Mouse (Mus musculus) lung, embryonic 16.5 days (tissue): Measurements from ENCODE around the gene Spo11. TPM values are rescaled to one million over a fixed set of nuclear protein-coding genes. Genes with fewer than 3 reads are reported as not detected.

ENCODE experiments used
- ATAC-seq: fragments of 200-750 bp; cut with Nextera tagmentation; 2 replicates; pipeline ENCODE4 v1.8.0; 2017; ENCODE audit warnings: low read depth, mild to moderate bottlenecking, moderate library complexity
- H3K27ac ChIP-seq: fragments of 300-500 bp; sonication (generic); 2 replicates; pipeline ENCODE4 v1.5.1; 2014; ENCODE audit warnings: mild to moderate bottlenecking, control low read depth, low read length
- H3K27me3 ChIP-seq: fragments of 300-500 bp; sonication (generic); 2 replicates; pipeline ENCODE4 v1.6.1; 2014; ENCODE audit warnings: low read depth, low read length, mixed read lengths; ENCODE audit not compliant: control insufficient read depth, insufficient read depth
- H3K36me3 ChIP-seq: fragments of 300-500 bp; sonication (generic); 2 replicates; pipeline ENCODE4 v1.6.1; 2014; ENCODE audit warnings: low read length; ENCODE audit not compliant: control insufficient read depth, insufficient read depth
- H3K4me1 ChIP-seq: fragments of 300-500 bp; sonication (generic); replicated peaks from 2 replicates; pipeline ENCODE4 v1.6.1; 2014; ENCODE audit warnings: low read length, mixed read lengths; ENCODE audit not compliant: control insufficient read depth, insufficient read depth
- H3K4me2 ChIP-seq: fragments of 300-500 bp; sonication (generic); 2 replicates; pipeline ENCODE4 v1.6.1; 2014; ENCODE audit warnings: low read depth, low read length, control low read depth
- H3K4me3 ChIP-seq: fragments of 300-500 bp; sonication (generic); 2 replicates; pipeline ENCODE4 v1.5.1; 2014; ENCODE audit warnings: mild to moderate bottlenecking, low read length, control low read depth
- H3K9ac ChIP-seq: fragments of 300-500 bp; sonication (generic); 2 replicates; pipeline ENCODE4 v1.6.1; 2014; ENCODE audit warnings: low read length, control low read depth
- H3K9me3 ChIP-seq: fragments of 300-500 bp; sonication (generic); 2 replicates; pipeline ENCODE4 v1.6.1; 2016; ENCODE audit warnings: low read length; ENCODE audit not compliant: control insufficient read depth
- WGBS: fragments of 180-500 bp; shearing (Covaris S2); extraction: QIAGEN DNeasy Blood & Tissue Kit; methylation state at CpG from one replicate; pipeline ENCODE4 v1.1.7; 2014; 5-methylcytosine and 5-hydroxymethylcytosine counted together
- polyA plus RNA-seq: library from polyadenylated mRNA; unstranded; fragments of >200 nt; fragmentation: Nextera tagmentation; extraction: Ambion mirVana; gene quantifications from 2 replicates; pipeline ENCODE4 v1.2.1, GENCODE M21; 2015

The Spo11 gene
- polyA plus RNA-seq, 1 experiment from 2014 or later: 0.30 TPM

DNA sequence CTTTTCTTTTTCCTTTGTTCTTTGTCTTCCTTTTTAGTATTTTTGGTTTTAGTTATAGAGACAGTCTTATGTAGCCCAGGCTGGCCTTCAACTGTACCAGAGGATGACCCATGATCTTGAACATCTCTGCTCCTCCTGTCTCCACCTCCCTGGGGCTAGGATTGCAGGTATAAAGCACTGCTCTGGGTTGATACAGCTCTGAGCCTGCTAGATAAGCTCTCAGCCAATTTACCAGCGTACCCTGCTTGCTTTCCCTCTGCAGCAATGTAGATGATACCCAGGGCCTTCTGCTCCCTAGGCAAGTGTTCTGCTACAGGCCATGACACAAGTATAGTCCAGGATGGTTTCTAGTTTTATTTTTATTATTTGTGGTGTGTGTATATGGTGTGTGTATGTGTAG, 64.4 kb downstream of the Spo11 start:
- no peak overlapping the region for H3K27ac ChIP-seq
- H3K9me3 ChIP-seq: no peaks in the 10 kb centered on the region
- WGBS: 78% methylated on average over 1 of the region's 1 CpGs
- no peak overlapping the region for H3K9ac ChIP-seq
- no peak overlapping the region for H3K4me3 ChIP-seq
- no peak for ATAC-seq
- H3K27me3 ChIP-seq: no peaks in the 10 kb centered on the region
- no peak overlapping the region for H3K4me2 ChIP-seq
- no peaks in the 10 kb centered on the region for H3K36me3 ChIP-seq
- H3K4me1 ChIP-seq: no peaks in the 10 kb centered on the region; the same call in 1 of the 2 replicates

DNA sequence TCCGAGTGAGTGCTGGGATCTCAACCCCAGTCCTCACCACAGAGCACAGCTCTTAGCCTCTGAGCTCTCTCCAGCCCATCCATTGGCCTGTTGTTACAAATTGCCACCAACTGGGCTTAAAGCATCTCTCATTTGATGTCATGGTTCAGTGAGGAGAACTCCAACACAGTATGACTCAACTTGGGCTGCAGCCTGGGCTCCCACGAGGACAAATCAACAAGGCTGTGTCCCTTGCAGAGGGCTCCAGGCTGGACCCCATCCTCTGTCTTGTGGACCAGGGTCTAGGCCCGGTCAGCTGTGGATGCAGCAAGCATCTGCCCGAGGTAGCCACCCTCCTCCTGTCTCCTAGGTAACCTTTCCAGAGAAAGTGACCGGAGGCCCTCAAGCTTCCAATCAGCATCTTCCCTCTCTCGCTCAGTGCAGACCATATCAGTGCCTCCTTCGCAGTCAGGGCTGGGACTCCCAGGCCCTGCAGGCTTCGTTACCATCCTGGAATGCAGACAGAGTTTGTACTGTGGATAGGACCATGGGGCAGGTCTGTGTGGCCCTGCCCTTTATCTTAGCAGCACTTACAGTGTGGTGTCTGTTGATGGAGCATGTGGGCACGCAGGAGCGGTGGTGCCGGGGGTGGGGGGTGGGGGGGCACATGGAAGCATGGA, 65.1 kb downstream of the Spo11 start:
- Histone ChIP-seq H3K4me3 (no peak overlapping the region), H3K9ac (no peak overlapping the region), H3K4me2 (no peak overlapping the region), H3K36me3 (no peaks in the 10 kb centered on the region), H3K27me3 (no peaks in the 10 kb centered on the region), H3K9me3 (no peaks in the 10 kb centered on the region), H3K27ac (no peak overlapping the region), H3K4me1 (no peaks in the 10 kb centered on the region; the same call in 1 of the 2 replicates)
- WGBS: 55% methylated on average over 11 of the region's 11 CpGs
- ATAC-seq: no peak

Other genes starting within 250 kb of the Spo11 start
- 6.2 and 6.8 TPM in 2 replicates for gene Bmp7, start 37.4 kb upstream of the Spo11 start, polyA plus RNA-seq
- gene Rae1, start 22.4 kb downstream of the Spo11 start, polyA plus RNA-seq: 104 and 109 TPM in 2 replicates
- gene Rbm38, start 42.8 kb downstream of the Spo11 start, polyA plus RNA-seq: 30.8 and 34.3 TPM in 2 replicates
- gene Ctcfl, start 141.8 kb downstream of the Spo11 start, polyA plus RNA-seq: 0.10 and 0.16 TPM in 2 replicates
- 0.08 TPM in 1 of 2 replicates, not detected in the other for gene Pck1, start 175.3 kb downstream of the Spo11 start, polyA plus RNA-seq
- 0.55 and 1.8 TPM in 2 replicates for gene Zbp1, start 241.2 kb downstream of the Spo11 start, polyA plus RNA-seq